Mouse (Mus musculus) lung, postnatal 25 days (tissue): ENCODE measurements around the gene Coro2b.
"Not testable (repeated sequence)": the region's sequence is repeated elsewhere in the genome, so short reads cannot be mapped to it uniquely, and the experiment has no call there.

Experiments used
- DNase-seq: peaks from one replicate; pipeline ENCODE4 v3.0.0; 2022; ENCODE audit warnings: low spot score

Gene Coro2b

GRCm38 (mm10) chr9:62471541-62472189 is 65.2 kb downstream of the Coro2b start:
- DNase-seq = no peak

- DNase-seq = no peak
These were observed 65.8 kb downstream of the Coro2b start for GRCm38 (mm10) chr9:62471041-62471440.

- DNase-seq = peak; percentile 87
These were observed 66.4 kb downstream of the Coro2b start for GRCm38 (mm10) chr9:62470398-62470797.

GRCm38 (mm10) chr9:62469696-62470095 is 67.1 kb downstream of the Coro2b start:
- no peak for DNase-seq

- DNase-seq = no peak
These were observed 67.7 kb downstream of the Coro2b start for GRCm38 (mm10) chr9:62469143-62469542.

GRCm38 (mm10) chr9:62467413-62467784 is 69.4 kb downstream of the Coro2b start:
- no peak for DNase-seq

- no peak for DNase-seq
These were observed 70.0 kb downstream of the Coro2b start for GRCm38 (mm10) chr9:62466742-62467412.

DNA sequence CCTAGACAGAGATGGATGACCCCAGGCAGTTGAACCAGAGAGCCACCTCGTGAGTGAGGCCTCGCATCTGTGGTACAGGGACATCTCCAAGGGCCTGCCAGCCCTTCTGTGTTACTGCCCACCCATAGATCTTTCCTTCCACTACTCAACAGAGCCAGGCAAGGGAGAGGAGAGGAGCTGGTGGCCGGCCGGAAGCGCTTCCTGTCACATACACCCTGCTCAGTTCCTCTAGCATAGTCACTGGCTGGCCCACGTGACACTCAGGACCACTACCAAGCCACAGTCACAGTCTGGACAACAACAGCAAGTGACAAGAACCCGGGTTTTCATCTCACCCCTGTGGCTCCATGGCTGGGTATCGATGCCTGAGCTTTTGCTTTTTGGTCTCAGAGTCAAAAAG is 70.8 kb downstream of the Coro2b start:
- DNase-seq = peak; percentile 38

- no peak for DNase-seq
These were observed 72.1 kb downstream of the Coro2b start for GRCm38 (mm10) chr9:62464727-62465126.

- DNase-seq = no peak
These were observed 75.1 kb downstream of the Coro2b start for GRCm38 (mm10) chr9:62461766-62462165.

GRCm38 (mm10) chr9:62461095-62461494 is 75.7 kb downstream of the Coro2b start:
- no peak for DNase-seq

GRCm38 (mm10) chr9:62460086-62460485 is 76.8 kb downstream of the Coro2b start:
- no peak for DNase-seq

- no peak for DNase-seq
These were observed 78.4 kb downstream of the Coro2b start for GRCm38 (mm10) chr9:62458457-62458856.

GRCm38 (mm10) chr9:62456015-62456414 is 80.8 kb downstream of the Coro2b start:
- DNase-seq = peak; percentile 92

DNA sequence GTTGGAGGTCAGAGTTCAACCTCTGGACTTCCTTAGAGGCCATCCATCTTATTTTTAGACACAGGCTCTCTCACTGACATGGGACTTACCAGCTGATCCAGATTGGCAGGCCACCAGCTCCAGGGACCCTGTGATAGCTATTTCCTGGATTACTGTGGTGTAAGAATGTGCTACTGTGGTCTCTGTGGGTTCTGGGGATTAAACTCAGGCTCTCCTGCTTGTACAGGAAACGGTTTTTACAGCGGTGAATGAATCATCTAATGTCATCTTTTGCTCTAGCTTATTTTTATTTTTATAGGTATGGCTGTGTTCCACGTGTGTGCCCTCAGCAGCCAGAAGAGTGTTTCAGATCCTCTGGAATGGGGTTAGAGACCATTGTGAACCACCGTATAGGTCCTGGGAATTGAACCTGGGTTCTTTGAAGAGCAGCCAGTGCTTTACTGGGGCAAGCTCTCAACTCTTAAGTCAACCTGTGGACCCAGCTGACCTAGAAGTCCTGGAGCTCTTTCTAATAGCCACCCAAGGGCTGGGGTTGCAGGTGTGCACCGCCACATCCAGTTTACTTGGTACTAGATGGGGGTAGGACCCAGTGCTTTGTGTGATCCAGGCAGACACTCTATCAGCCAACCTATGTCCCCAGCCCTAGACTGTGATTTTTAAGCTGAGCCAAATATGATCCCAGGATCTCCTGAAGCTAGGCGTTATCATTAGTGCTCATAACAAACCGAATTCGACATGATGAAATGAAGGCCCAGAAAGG is 81.5 kb downstream of the Coro2b start:
- no peak for DNase-seq

GRCm38 (mm10) chr9:62452373-62452993 is 84.4 kb downstream of the Coro2b start:
- DNase-seq = no peak

DNA sequence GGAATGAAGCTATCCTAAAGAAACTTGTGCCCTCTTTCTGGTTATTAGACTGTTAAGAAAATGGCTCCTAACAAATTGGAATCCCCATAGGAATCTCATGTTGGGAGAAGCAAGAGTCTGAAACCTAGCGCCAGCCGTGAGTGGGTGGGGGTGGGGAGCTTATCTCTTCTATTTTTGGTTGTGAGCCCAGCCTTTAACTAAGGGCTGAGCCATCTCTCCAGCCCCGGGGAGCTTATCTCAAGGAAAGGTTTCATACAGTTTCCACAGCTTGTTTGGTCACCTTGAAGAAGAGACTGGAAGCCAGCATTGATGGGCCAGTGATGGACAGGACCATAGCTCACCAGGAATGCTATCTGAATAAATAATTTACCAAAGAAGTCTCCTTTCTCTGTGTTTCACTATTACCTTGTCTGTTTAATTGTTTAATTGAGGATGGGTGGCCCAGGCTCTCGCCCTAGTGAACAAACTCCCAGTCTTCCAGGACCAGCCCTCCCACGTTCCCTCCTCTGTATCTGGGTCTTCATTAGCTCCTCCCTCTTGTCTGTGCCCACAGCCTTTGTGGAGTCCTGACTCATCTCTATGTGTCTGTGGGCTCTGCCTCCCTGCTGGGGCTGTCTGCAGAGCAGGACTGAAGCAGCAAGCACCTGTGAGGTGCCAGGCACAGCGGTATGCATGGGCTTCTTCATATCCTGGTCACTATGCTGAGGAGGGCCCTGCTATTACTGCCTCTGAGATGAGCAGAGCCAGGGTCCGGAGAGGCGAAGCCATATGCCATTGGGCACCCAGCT is 85.1 kb downstream of the Coro2b start:
- DNase-seq = no peak

GRCm38 (mm10) chr9:62450862-62451261 is 86.0 kb downstream of the Coro2b start:
- DNase-seq = no peak

- DNase-seq = no peak
These were observed 86.5 kb downstream of the Coro2b start for GRCm38 (mm10) chr9:62450355-62450754.

DNA sequence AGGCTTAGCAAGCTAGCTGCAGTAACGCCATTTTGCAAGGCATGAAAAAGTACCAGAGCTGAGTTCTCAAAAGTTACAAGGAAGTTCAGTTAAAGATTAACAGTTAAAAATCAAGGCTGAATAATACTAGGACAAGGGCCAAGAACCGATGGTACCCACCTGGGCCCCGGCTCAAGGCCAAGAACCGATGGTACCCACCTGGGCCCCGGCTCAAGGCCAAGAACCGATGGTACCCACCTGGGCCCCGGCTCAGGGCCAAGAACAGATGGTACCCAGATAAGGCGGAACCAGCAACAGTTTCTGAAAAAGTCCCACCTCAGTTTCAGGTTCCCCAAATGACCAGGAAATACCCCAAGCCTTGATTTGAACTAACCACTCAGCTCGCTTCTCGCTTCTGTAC is 89.5 kb downstream of the Coro2b start:
- not testable (repeated sequence) for DNase-seq

- DNase-seq = peak; percentile 85
These were observed 98.1 kb downstream of the Coro2b start for GRCm38 (mm10) chr9:62438755-62439101.
